Mouse (Mus musculus) lung, postnatal 25 days (tissue): ENCODE data around the gene Zfp710.
"Not testable (repeated sequence)": the region's sequence is repeated elsewhere in the genome, so short reads cannot be mapped to it uniquely, and the experiment has no call there.

Experiments used
- DNase-seq: peaks from one replicate; pipeline ENCODE4 v3.0.0; 2022; ENCODE audit warnings: low spot score

The Zfp710 gene

GRCm38 (mm10) chr7:80024521-80025390 lies at the start of gene Zfp710:
TSS of gene Zfp710 (plus strand) at chr7:80024814.
- DNase-seq, result peak; percentile 93

- DNase-seq, result no peak
These were observed 49.3 kb upstream of the Zfp710 start for GRCm38 (mm10) chr7:79975316-79975715.

GRCm38 (mm10) chr7:79986717-79987116 lies 37.9 kb upstream of the Zfp710 start:
- DNase-seq, result no peak

GRCm38 (mm10) chr7:79987745-79988144 lies 36.9 kb upstream of the Zfp710 start:
- DNase-seq, result no peak

GRCm38 (mm10) chr7:79988466-79988865 lies 36.1 kb upstream of the Zfp710 start:
- not testable (repeated sequence) for DNase-seq

- peak; percentile 51 for DNase-seq
These were observed 30.1 kb upstream of the Zfp710 start for GRCm38 (mm10) chr7:79994476-79994875.

GRCm38 (mm10) chr7:79997761-79998160 lies 26.9 kb upstream of the Zfp710 start:
- DNase-seq, result no peak

GRCm38 (mm10) chr7:80002353-80003055 lies 22.1 kb upstream of the Zfp710 start:
- no peak for DNase-seq

- DNase-seq, result no peak
These were observed 19.6 kb upstream of the Zfp710 start for GRCm38 (mm10) chr7:80004776-80005554.

- DNase-seq, result no peak
These were observed 13.9 kb upstream of the Zfp710 start for GRCm38 (mm10) chr7:80010680-80011079.

- DNase-seq, result no peak
These were observed 13.1 kb upstream of the Zfp710 start for GRCm38 (mm10) chr7:80011470-80011869.

- DNase-seq, result peak; percentile 75
These were observed 10.6 kb upstream of the Zfp710 start for GRCm38 (mm10) chr7:80013884-80014550.

- no peak for DNase-seq
These were observed 9.5 kb upstream of the Zfp710 start for GRCm38 (mm10) chr7:80014826-80015755.

- no peak for DNase-seq
These were observed 5.8 kb upstream of the Zfp710 start for GRCm38 (mm10) chr7:80018506-80019452.

GRCm38 (mm10) chr7:80023621-80024435 lies 786 bp upstream of the Zfp710 start:
- DNase-seq, result no peak

- DNase-seq, result no peak
These were observed 940 bp downstream of the Zfp710 start for GRCm38 (mm10) chr7:80025391-80026117.

GRCm38 (mm10) chr7:80026118-80026989 lies 1.7 kb downstream of the Zfp710 start:
- DNase-seq, result no peak
